Mouse (Mus musculus) cortical plate, adult 2 months (tissue): ENCODE measurements around the gene Lrrc8e. TPM values are rescaled to one million over a fixed set of nuclear protein-coding genes. Genes with fewer than 3 reads are reported as not detected.
A peak's percentile ranks its signal among the peaks of the same experiment; 100 is the strongest.

Experiments used
- H3K27ac ChIP-seq: fragments of 200-500 bp; 2 replicates; pipeline ENCODE4 v1.5.1; 2012; ENCODE audit warnings: low read length, control low read depth, inconsistent platforms; ENCODE audit not compliant: insufficient read depth
- H3K4me1 ChIP-seq: fragments of 200-500 bp; 2 replicates; pipeline ENCODE4 v1.6.1; 2011; ENCODE audit warnings: low read length; ENCODE audit not compliant: control insufficient read depth, insufficient read depth
- H3K4me3 ChIP-seq: fragments of 200-500 bp; 2 replicates; pipeline ENCODE4 v1.5.1; 2011; ENCODE audit warnings: mild to moderate bottlenecking, low read length, control low read depth; ENCODE audit not compliant: insufficient read depth
- CTCF ChIP-seq: fragments of 200-500 bp; IDR thresholded peaks from 2 replicates; pipeline ENCODE4 v1.5.1; 2011; ENCODE audit warnings: mild to moderate bottlenecking, control low read depth, low read length; ENCODE audit not compliant: insufficient read depth; ENCODE audit errors: extremely low read depth
- POLR2A ChIP-seq: fragments of 200-500 bp; IDR thresholded peaks from 2 replicates; pipeline ENCODE4 v1.6.1; 2011; ENCODE audit warnings: mild to moderate bottlenecking, low read length, control low read depth; ENCODE audit not compliant: insufficient read depth; ENCODE audit errors: extremely low read depth
- polyA plus RNA-seq: library from polyadenylated mRNA; depleted of rRNA; stranded (reverse); fragments of >200 nt; gene quantifications from 2 replicates; pipeline ENCODE4 v1.2.3, GENCODE M21; 2012

Lrrc8e gene
- polyA plus RNA-seq, 1 experiment: not detected

GRCm38 (mm10) chr8:4205246-4206123 is 21.1 kb upstream of the Lrrc8e start:
- Histone ChIP-seq H3K4me3 (no peak overlapping the region), H3K4me1 (no peaks in the 10 kb centered on the region), H3K27ac (0 out of 2 replicates have a peak overlapping the region, but pooled peaks have one; percentile 17)
- TF ChIP-seq CTCF (no peak), POLR2A (no peak)

- TF ChIP-seq CTCF (no peak), POLR2A (no peak)
- H3K4me3 ChIP-seq: no peak overlapping the region
- 0 out of 2 replicates have a peak overlapping the region, but pooled peaks have one; percentile 17 for H3K27ac ChIP-seq
- H3K4me1 ChIP-seq: no peaks in the 10 kb centered on the region
Observed at GRCm38 (mm10) chr8:4206182-4207015, 20.2 kb upstream of the Lrrc8e start.

GRCm38 (mm10) chr8:4207016-4207350 is 19.6 kb upstream of the Lrrc8e start:
- Histone ChIP-seq H3K27ac (no peak overlapping the region), H3K4me3 (no peak overlapping the region), H3K4me1 (no peaks in the 10 kb centered on the region)
- no peak for TF ChIP-seq POLR2A
- TF ChIP-seq CTCF: no peak

GRCm38 (mm10) chr8:4211097-4211496 is 15.5 kb upstream of the Lrrc8e start:
- Histone ChIP-seq H3K4me3 (no peak overlapping the region), H3K27ac (no peak overlapping the region), H3K4me1 (no peaks in the 10 kb centered on the region; the same call in 1 of the 2 replicates)
- TF ChIP-seq POLR2A (no peak), CTCF (no peak)

GRCm38 (mm10) chr8:4212809-4213209 is 13.8 kb upstream of the Lrrc8e start:
- TF ChIP-seq POLR2A (no peak), CTCF (no peak)
- Histone ChIP-seq H3K27ac (no peak overlapping the region), H3K4me3 (peak overlapping the region; percentile 21; the same call in 1 of the 2 replicates), H3K4me1 (no peaks in the 10 kb centered on the region; the same call in 1 of the 2 replicates)

- no peaks in the 10 kb centered on the region; the same call in 1 of the 2 replicates for H3K4me1 ChIP-seq
- H3K27ac ChIP-seq: no peak overlapping the region
- TF ChIP-seq CTCF (no peak), POLR2A (no peak)
- peak overlapping the region; percentile 21; the same call in 1 of the 2 replicates for H3K4me3 ChIP-seq
Observed at GRCm38 (mm10) chr8:4213210-4214005, 13.2 kb upstream of the Lrrc8e start.

GRCm38 (mm10) chr8:4214006-4214980 is 12.3 kb upstream of the Lrrc8e start:
- H3K4me1 ChIP-seq: no peaks in the 10 kb centered on the region; the same call in 1 of the 2 replicates
- no peak overlapping the region for H3K27ac ChIP-seq
- H3K4me3 ChIP-seq: no peak overlapping the region
- TF ChIP-seq POLR2A (no peak), CTCF (no peak)

GRCm38 (mm10) chr8:4216296-4216695 is 10.3 kb upstream of the Lrrc8e start:
- Histone ChIP-seq H3K27ac (peak overlapping the region; percentile 41; the same call in 1 of the 2 replicates), H3K4me1 (no peaks in the 10 kb centered on the region; the same call in 1 of the 2 replicates), H3K4me3 (peak overlapping the region; percentile 74)
- TF ChIP-seq POLR2A: no peak; the same call in 1 of the 2 replicates
- TF ChIP-seq CTCF: no peak
